Mouse (Mus musculus): Measurements from ENCODE around the gene Helt. TPM values are rescaled to one million over a fixed set of nuclear protein-coding genes. Genes with fewer than 3 reads are reported as not detected.

Gene Helt
- polyA plus RNA-seq, 1 experiment from 2014 or later: not detected

DNA sequence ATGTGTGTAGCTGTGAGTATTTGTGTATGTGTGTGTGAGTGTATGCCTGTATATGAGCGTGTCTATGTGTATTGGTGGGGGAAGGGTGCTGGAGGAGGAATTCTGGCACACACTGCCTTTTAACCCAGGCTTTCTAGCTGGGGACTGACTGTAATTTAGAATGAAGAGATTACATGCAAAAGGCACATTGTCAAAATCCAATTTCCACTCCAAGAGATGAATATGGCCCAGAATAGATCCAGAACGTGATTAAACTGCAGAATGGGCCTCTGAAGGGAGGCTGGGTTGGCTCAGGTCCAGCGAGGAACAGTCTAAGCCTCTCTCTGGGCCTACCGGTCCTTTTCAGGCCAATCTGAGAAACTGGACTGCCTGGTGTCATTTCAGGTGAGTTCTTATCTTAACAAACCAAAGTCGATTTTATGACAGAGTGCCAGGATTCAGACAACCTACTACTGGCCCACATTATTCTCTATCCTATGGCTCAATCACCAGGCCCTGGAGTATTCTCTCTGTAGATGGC is 29.3 kb upstream of the Helt start:
- ATAC-seq (ENCODE audit: insufficient number of reproducible peaks, insufficient read depth, low FRiP score, low TSS enrichment, low read depth): no peak
- Histone ChIP-seq H3K4me2 (no peak overlapping the region), H3K27me3 (no peaks in the 10 kb centered on the region), H3K9me3 (no peaks in the 10 kb centered on the region; the same call in 1 of the 2 replicates), H3K4me1 (0 out of 2 replicates have a peak, but pooled peaks cover 3% of the 10 kb centered on the region), H3K27ac (no peak overlapping the region), H3K9ac (no peak overlapping the region), H3K36me3 (no peaks in the 10 kb centered on the region), H3K4me3 (no peak overlapping the region)
- 66% methylated on average over 5 of the region's 5 CpGs for WGBS

DNA sequence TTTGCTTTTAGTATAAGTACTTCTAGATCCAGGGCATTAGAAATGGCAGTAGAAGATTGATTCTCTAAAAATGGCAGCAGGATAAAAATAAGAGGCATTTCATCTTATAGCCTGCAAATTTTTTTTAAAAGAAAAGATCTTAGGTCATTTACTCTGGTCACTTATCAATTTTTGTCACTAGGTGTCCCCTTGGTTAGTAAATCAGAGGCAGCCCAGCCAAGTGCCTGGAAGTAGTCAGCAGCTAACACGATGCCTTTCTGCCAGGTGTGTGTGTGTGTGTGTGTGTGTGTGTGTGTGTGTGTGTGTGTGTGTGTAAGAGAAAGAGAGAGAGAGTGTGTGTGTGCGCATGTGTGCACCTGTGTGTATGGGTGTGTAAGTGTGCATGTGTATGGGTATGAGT is 28.4 kb upstream of the Helt start:
- H3K36me3 ChIP-seq: no peaks in the 10 kb centered on the region
- H3K27ac ChIP-seq: no peak overlapping the region
- H3K4me2 ChIP-seq: no peak overlapping the region
- H3K9me3 ChIP-seq: no peaks in the 10 kb centered on the region; the same call in 1 of the 2 replicates
- 0 out of 2 replicates have a peak, but pooled peaks cover 3% of the 10 kb centered on the region for H3K4me1 ChIP-seq
- ATAC-seq (ENCODE audit: insufficient number of reproducible peaks, insufficient read depth, low FRiP score, low TSS enrichment, low read depth): no peak
- no peak overlapping the region for H3K9ac ChIP-seq
- 74% methylated on average over 2 of the region's 2 CpGs for WGBS
- no peaks in the 10 kb centered on the region for H3K27me3 ChIP-seq
- no peak overlapping the region for H3K4me3 ChIP-seq

DNA sequence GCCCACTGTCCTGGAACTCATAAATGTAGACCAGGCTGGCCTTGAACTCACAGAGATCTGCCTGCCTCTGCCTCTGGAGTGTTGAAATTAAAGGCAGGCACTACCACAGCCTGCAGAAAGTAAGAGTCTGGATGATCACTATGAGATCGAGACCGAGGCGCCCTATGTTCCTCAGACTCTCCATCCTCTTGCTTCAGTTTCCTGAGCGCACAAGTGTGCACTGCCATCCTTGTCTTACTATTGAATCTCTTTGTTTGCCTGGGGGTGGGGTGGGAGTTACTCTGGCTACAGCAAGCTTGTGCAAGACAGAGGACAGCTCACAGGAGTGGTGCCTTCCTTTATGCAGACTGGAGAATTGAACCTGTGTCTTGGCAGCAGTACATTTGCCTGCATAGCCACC is 27.9 kb upstream of the Helt start:
- no peak for ATAC-seq (ENCODE audit: insufficient number of reproducible peaks, insufficient read depth, low FRiP score, low TSS enrichment, low read depth)
- H3K4me2 ChIP-seq: no peak overlapping the region
- H3K9me3 ChIP-seq: no peaks in the 10 kb centered on the region; the same call in 1 of the 2 replicates
- no peak overlapping the region for H3K27ac ChIP-seq
- WGBS: 93% methylated on average over 4 of the region's 4 CpGs
- no peaks in the 10 kb centered on the region for H3K27me3 ChIP-seq
- no peak overlapping the region for H3K4me3 ChIP-seq
- no peak overlapping the region for H3K9ac ChIP-seq
- no peaks in the 10 kb centered on the region for H3K36me3 ChIP-seq
- H3K4me1 ChIP-seq: 0 out of 2 replicates have a peak, but pooled peaks cover 3% of the 10 kb centered on the region

DNA sequence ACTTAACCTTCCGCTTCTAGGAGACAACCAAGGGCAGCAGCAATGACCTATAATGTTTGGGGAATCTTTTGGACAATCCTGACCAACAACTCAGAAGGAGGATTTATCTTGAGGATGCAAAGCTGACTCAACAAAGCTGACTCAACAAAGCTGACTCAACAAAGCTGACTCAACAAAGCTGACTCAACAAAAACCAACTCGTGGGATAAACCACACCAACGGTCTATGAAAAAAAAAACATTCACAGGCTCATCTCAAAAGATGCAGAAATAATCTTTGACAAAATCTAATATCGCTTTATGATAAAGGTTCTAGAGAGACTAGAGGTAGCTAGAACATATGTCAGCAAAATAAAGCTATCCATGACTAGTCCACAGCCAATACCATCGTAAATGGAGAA is 24.3 kb upstream of the Helt start:
- Histone ChIP-seq H3K36me3 (no peaks in the 10 kb centered on the region), H3K27ac (no peak overlapping the region), H3K9ac (no peak overlapping the region), H3K9me3 (no peaks in the 10 kb centered on the region), H3K4me2 (no peak overlapping the region), H3K27me3 (no peaks in the 10 kb centered on the region), H3K4me3 (no peak overlapping the region), H3K4me1 (0 out of 2 replicates have a peak, but pooled peaks cover 3% of the 10 kb centered on the region)
- ATAC-seq (ENCODE audit: insufficient number of reproducible peaks, insufficient read depth, low FRiP score, low TSS enrichment, low read depth): no peak
- 90% methylated on average over 5 of the region's 5 CpGs for WGBS

DNA sequence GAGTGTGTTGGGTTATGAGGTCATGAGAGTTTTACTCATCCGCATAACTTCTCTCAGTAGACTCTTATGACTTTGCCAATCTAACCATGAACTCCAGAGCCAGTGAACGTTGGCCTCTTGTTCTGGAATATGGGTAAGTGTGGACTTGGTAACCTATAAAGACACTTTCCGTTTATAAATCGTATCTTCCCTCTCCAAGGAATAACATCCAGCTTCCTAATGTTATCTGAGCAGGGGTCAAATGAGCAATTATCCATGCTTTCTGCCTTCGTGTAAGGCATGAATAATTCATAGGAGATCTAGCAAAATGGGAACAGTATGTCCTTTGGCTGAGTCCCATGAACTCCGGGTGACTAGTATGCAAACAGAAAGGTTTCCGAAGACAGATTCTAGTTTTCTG is 22.7 kb upstream of the Helt start:
- H3K4me2 ChIP-seq: no peak overlapping the region
- WGBS: 63% methylated on average over 7 of the region's 7 CpGs
- no peaks in the 10 kb centered on the region for H3K4me1 ChIP-seq
- ATAC-seq (ENCODE audit: insufficient number of reproducible peaks, insufficient read depth, low FRiP score, low TSS enrichment, low read depth): no peak
- no peaks in the 10 kb centered on the region for H3K36me3 ChIP-seq
- H3K9ac ChIP-seq: no peak overlapping the region
- H3K27ac ChIP-seq: no peak overlapping the region
- no peaks in the 10 kb centered on the region for H3K9me3 ChIP-seq
- H3K27me3 ChIP-seq: no peaks in the 10 kb centered on the region
- no peak overlapping the region for H3K4me3 ChIP-seq

DNA sequence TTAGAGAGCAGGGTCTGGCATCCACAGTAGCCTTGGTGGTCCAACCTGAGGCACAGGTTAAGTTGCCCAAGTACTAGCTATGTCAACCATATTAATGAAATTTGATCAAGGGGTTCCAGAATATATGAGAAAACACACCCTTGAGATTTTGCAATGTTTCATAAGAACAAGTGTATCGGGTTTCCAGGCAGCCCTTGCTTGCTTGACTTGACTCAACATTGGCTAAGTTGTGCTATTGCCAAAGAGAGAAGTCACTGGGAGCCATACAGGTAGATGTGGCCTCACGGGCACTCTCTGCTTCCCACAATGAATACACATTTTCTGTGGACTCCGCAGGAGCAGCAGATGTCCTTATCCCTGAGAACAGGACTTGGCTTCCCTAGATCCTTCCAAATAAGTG is 19.3 kb upstream of the Helt start:
- H3K4me2 ChIP-seq: no peak overlapping the region
- no peak overlapping the region for H3K27ac ChIP-seq
- H3K4me3 ChIP-seq: no peak overlapping the region
- H3K27me3 ChIP-seq: no peaks in the 10 kb centered on the region; the same call in 1 of the 2 replicates
- H3K36me3 ChIP-seq: no peaks in the 10 kb centered on the region
- H3K4me1 ChIP-seq: no peaks in the 10 kb centered on the region
- 83% methylated on average over 3 of the region's 3 CpGs for WGBS
- no peak for ATAC-seq (ENCODE audit: insufficient number of reproducible peaks, insufficient read depth, low FRiP score, low TSS enrichment, low read depth)
- no peaks in the 10 kb centered on the region for H3K9me3 ChIP-seq
- no peak overlapping the region for H3K9ac ChIP-seq

DNA sequence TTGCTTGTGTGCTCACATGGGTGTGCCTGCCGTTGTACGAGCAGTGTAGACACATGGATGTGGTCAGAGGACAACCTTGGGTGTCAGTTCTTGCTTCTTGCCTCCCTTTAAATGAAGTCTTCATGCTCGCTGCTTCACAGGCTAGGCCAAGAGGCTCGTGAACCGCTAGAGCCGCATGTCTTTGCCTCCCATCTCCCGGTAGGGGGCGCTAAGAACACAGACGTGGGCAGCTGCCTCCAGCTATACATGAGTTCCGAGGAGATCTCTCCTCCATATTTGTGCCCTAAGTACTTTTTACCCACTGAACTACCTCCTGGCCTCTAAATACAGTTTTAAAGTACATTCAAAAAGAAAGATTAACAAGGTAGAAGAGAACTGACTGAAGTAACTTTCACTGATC is 16.7 kb upstream of the Helt start:
- Histone ChIP-seq H3K9me3 (no peaks in the 10 kb centered on the region), H3K36me3 (no peaks in the 10 kb centered on the region), H3K4me1 (no peaks in the 10 kb centered on the region), H3K27ac (no peak overlapping the region), H3K4me2 (no peak overlapping the region), H3K9ac (no peak overlapping the region), H3K27me3 (no peaks in the 10 kb centered on the region; the same call in 1 of the 2 replicates), H3K4me3 (no peak overlapping the region)
- no peak for ATAC-seq (ENCODE audit: insufficient number of reproducible peaks, insufficient read depth, low FRiP score, low TSS enrichment, low read depth)
- WGBS: 8% methylated on average over 10 of the region's 10 CpGs

DNA sequence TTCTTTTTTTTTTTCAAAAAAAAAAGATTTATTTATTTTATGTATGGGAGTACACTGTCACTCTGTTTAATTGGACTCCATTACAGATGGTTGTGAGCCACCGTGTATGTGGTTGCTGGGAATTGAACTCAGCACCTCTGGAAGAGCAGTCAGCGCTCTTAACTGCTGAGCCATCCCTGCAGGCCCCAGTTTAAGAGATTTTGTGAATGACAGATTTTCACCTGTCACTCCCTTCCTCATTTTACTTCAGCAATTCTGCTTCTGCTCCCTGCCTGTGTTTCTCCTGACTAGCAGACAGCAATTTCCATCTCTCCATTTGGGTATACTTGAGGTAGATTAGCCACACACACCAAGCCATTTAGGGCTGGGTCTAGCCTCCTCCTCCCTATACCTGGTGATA is 13.7 kb upstream of the Helt start:
- 71% methylated on average over 2 of the region's 2 CpGs for WGBS
- no peak for ATAC-seq (ENCODE audit: insufficient number of reproducible peaks, insufficient read depth, low FRiP score, low TSS enrichment, low read depth)
- Histone ChIP-seq H3K9me3 (no peaks in the 10 kb centered on the region), H3K4me2 (no peak overlapping the region), H3K4me3 (no peak overlapping the region), H3K4me1 (no peaks in the 10 kb centered on the region), H3K36me3 (no peaks in the 10 kb centered on the region), H3K9ac (no peak overlapping the region), H3K27me3 (no peaks in the 10 kb centered on the region; the same call in 1 of the 2 replicates), H3K27ac (no peak overlapping the region)

DNA sequence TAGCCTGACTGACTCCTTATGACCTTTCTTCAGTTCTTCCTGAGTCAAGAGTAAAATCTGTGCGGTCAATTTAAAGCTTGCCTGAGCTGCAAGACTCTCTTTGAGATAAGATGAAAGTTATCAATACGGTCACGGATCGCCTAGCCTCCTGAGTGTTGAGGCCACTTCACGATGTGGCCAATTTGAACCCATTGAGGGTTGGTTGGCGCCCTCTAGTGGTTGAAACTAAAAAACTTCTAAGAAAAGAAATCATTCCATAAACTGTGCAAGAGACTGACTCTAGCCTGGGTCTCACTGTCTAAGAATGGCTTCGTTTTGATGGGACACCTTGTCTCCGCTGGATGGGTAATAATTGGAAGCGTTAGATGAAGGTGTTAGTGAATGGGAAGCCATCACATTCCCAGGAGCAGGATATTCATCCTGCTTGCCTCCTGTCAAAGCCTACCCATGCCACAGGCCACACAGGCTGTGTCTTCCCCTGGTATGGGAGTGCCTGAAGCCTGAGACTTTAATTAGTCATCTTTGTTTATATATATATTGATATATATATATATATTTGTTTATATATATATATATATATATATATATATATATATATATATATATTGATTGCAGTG is 11.4 kb upstream of the Helt start:
- no peak overlapping the region for H3K4me2 ChIP-seq
- ATAC-seq (ENCODE audit: insufficient number of reproducible peaks, insufficient read depth, low FRiP score, low TSS enrichment, low read depth): no peak; the same call in 1 of the 2 replicates
- H3K27me3 ChIP-seq: no peaks in the 10 kb centered on the region; the same call in 1 of the 2 replicates
- no peaks in the 10 kb centered on the region for H3K4me1 ChIP-seq
- H3K36me3 ChIP-seq: no peaks in the 10 kb centered on the region
- no peak overlapping the region for H3K4me3 ChIP-seq
- no peaks in the 10 kb centered on the region for H3K9me3 ChIP-seq
- 7% methylated on average over 9 of the region's 9 CpGs for WGBS
- no peak overlapping the region for H3K9ac ChIP-seq
- H3K27ac ChIP-seq: no peak overlapping the region

DNA sequence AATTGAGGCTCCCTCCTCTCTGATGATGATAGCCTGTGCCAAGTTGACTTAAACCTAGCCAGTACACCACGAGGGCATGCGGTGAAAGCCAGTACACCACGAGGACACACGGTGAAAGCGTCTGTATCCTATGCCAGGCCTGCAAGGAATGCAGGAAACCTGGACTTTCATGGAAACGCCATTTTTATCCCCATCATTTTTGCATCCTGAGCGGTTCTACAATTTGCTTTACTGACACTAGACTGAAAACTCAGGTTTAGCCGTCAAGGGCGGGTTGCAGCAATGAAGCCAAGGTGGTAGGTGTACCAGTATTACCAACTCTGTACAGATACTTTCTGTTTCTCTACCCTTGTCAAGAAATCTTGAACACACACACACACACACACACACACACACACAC is 7.7 kb upstream of the Helt start:
- Histone ChIP-seq H3K36me3 (no peaks in the 10 kb centered on the region), H3K9me3 (no peaks in the 10 kb centered on the region), H3K9ac (no peak overlapping the region), H3K4me3 (no peak overlapping the region), H3K4me1 (no peaks in the 10 kb centered on the region), H3K4me2 (no peak overlapping the region), H3K27me3 (peaks cover 23% of the 10 kb centered on the region), H3K27ac (no peak overlapping the region)
- 89% methylated on average over 9 of the region's 9 CpGs for WGBS
- ATAC-seq (ENCODE audit: insufficient number of reproducible peaks, insufficient read depth, low FRiP score, low TSS enrichment, low read depth): no peak

DNA sequence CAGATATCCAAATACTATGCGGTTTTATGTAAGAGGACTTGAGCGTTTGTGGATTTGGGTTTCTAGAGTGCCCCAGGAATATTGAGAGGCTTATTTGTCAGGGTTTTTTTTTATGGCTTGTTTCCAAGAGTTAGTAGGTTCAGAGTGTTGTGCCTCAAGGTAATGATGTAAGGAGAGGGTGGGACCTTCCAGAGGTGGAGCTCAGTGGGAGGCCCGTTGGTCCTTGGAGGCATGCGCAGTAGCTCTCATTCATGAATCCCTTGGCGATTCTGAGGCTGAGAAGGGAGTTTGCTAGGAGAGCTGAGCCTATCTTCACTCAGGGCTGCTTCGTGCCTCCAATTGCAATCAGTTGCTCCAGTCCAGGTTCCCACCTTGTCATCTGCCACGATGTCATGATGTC is 4.4 kb upstream of the Helt start:
- peaks cover 56% of the 10 kb centered on the region for H3K27me3 ChIP-seq
- no peak overlapping the region for H3K4me3 ChIP-seq
- H3K9ac ChIP-seq: 0 out of 2 replicates have a peak overlapping the region, but pooled peaks have one; percentile 11
- ATAC-seq (ENCODE audit: insufficient number of reproducible peaks, insufficient read depth, low FRiP score, low TSS enrichment, low read depth): no peak
- no peaks in the 10 kb centered on the region for H3K9me3 ChIP-seq
- no peak overlapping the region for H3K4me2 ChIP-seq
- peaks cover 14% of the 10 kb centered on the region; the same call in 1 of the 2 replicates for H3K4me1 ChIP-seq
- WGBS: 26% methylated on average over 7 of the region's 7 CpGs
- H3K36me3 ChIP-seq: no peaks in the 10 kb centered on the region
- no peak overlapping the region for H3K27ac ChIP-seq

DNA sequence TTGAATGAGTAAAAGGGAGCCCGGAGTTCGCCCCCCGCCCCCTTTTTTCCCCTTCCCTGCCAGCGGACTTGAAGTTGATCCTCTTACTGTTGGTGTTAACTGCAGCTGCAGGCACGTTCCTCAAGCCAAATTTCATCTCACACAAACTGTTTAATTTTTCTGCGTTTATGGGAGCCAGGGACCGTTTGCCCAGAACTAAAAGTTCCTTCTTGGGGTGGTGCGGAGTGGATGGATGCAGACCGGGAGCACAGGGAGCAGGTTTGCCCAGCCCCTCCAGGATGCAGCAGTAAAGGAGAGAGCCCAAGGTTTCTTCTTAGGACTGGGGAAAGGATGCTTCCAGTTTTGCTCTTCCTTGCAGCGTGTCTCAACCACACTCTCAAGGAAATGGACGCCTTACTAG is 2.1 kb upstream of the Helt start:
- no peaks in the 10 kb centered on the region for H3K36me3 ChIP-seq
- H3K4me3 ChIP-seq: peak overlapping the region; percentile 3; the same call in 1 of the 2 replicates
- H3K27ac ChIP-seq: no peak overlapping the region
- ATAC-seq (ENCODE audit: insufficient number of reproducible peaks, insufficient read depth, low FRiP score, low TSS enrichment, low read depth): no peak
- H3K9ac ChIP-seq: no peak overlapping the region
- H3K27me3 ChIP-seq: peaks cover 79% of the 10 kb centered on the region
- peaks cover 22% of the 10 kb centered on the region; the same call in 1 of the 2 replicates for H3K4me1 ChIP-seq
- WGBS: 3% methylated on average over 11 of the region's 11 CpGs
- peak overlapping the region; percentile 27; the same call in 1 of the 2 replicates for H3K4me2 ChIP-seq
- no peaks in the 10 kb centered on the region for H3K9me3 ChIP-seq

Measured in embryonic facial prominence, embryonic 13.5 days (tissue).